Mouse (Mus musculus) ES-E14 (cell line): ENCODE results near the gene Acad11.

Experiments
- CHD2 ChIP-seq: IDR thresholded peaks from 2 replicates; pipeline ENCODE4 v1.6.1; 2014; ENCODE audit warnings: mild to moderate bottlenecking, low read depth, low read length, inconsistent platforms
- HCFC1 ChIP-seq: IDR thresholded peaks from 2 replicates; pipeline ENCODE4 v1.6.1; 2012; ENCODE audit warnings: low read length, inconsistent platforms, borderline replicate concordance; ENCODE audit not compliant: insufficient read depth
- MAFK ChIP-seq: IDR thresholded peaks from 2 replicates; pipeline ENCODE4 v1.6.1; 2014; ENCODE audit warnings: mild to moderate bottlenecking, low read depth, low read length, inconsistent platforms; ENCODE audit not compliant: insufficient read depth
- ZC3H11A ChIP-seq: IDR thresholded peaks from 2 replicates; pipeline ENCODE4 v1.6.1; 2012; ENCODE audit warnings: low read depth, mild to moderate bottlenecking, inconsistent platforms, low read length, borderline replicate concordance
- ZNF384 ChIP-seq: IDR thresholded peaks from 2 replicates; pipeline ENCODE4 v1.6.1; 2012; ENCODE audit warnings: low read depth, low read length, inconsistent platforms

- TF ChIP-seq MAFK: no peak
- no peak for TF ChIP-seq CHD2
- TF ChIP-seq HCFC1: no peak
- TF ChIP-seq ZNF384: no peak
- TF ChIP-seq ZC3H11A: no peak
Measured at GRCm38 (mm10) chr9:104051028-104051427, 12.1 kb upstream of the Acad11 start.
